Mouse (Mus musculus) left cerebral cortex, adult 6 months (tissue): Measurements from ENCODE around the gene Fam83c. TPM values are rescaled to one million over a fixed set of nuclear protein-coding genes. Genes with fewer than 3 reads are reported as not detected.

ENCODE experiments used
- long read RNA-seq, 2 experiments: library from polyadenylated mRNA; unstranded; transcript quantifications; one replicate each; pipeline ENCODE4 v2.0.0; 2019 to 2020
- polyA plus RNA-seq: library from polyadenylated mRNA; unstranded; fragments of <200 nt; fragmentation: Nextera tagmentation; gene quantifications from 2 replicates; pipeline ENCODE4 v1.2.3, GENCODE M21; 2021

The Fam83c gene
- 0.05 and 0.06 TPM in 2 replicates for polyA plus RNA-seq
- long read RNA-seq, experiment 1, result 0 reads
- long read RNA-seq, experiment 2, result 0 reads

GRCm38 (mm10) chr2:155834732-155835131 lies at the start of gene Fam83c:
Gene Fam83c, minus strand, starts transcription at chr2:155834854.

GRCm38 (mm10) chr2:155826630-155827424 lies 7.8 kb downstream of the Fam83c start, which contains the start of gene Eif6:
Gene Eif6, minus strand, starts transcription at chr2:155826925.

GRCm38 (mm10) chr2:155819392-155819448 lies 15.4 kb downstream of the Fam83c start, which contains the start of gene BC029722:
Gene BC029722, minus strand, starts transcription at chr2:155819426.

Other genes starting within 250 kb of the Fam83c start
- 13.1 and 14.4 TPM in 2 replicates for gene Gss, start 242.0 kb downstream of the Fam83c start, polyA plus RNA-seq
- gene Myh7b, start 223.6 kb downstream of the Fam83c start, polyA plus RNA-seq, result 2.5 and 2.8 TPM in 2 replicates
- 34.4 and 134 TPM in 2 replicates for gene Trpc4ap, start 142.5 kb downstream of the Fam83c start, polyA plus RNA-seq
- 17.8 and 18.2 TPM in 2 replicates for gene Edem2, start 105.4 kb downstream of the Fam83c start, polyA plus RNA-seq
- not detected in 2 replicates for gene Gm17581, start 99.0 kb downstream of the Fam83c start, polyA plus RNA-seq
- 0.58 and 0.70 TPM in 2 replicates for gene Procr, start 83.7 kb downstream of the Fam83c start, polyA plus RNA-seq
- 2.1 and 2.4 TPM in 2 replicates for gene Mmp24, start 59.5 kb downstream of the Fam83c start, polyA plus RNA-seq
- 74.3 and 108 TPM in 2 replicates for gene BC029722, start 15.4 kb downstream of the Fam83c start, polyA plus RNA-seq
- 88.0 and 121 TPM in 2 replicates for gene Eif6, start 7.9 kb downstream of the Fam83c start, polyA plus RNA-seq
- gene Uqcc1, start 95.5 kb upstream of the Fam83c start, polyA plus RNA-seq, result 53.9 and 71.2 TPM in 2 replicates
- gene Gm15557, start 105.9 kb upstream of the Fam83c start, polyA plus RNA-seq, result not detected in 2 replicates
- 0.20 and 0.58 TPM in 2 replicates for gene Gdf5, start 110.5 kb upstream of the Fam83c start, polyA plus RNA-seq
- gene Cep250, start 121.6 kb upstream of the Fam83c start, polyA plus RNA-seq, result 3.9 and 4.1 TPM in 2 replicates
- 0.26 and 0.33 TPM in 2 replicates for gene 6430550D23Rik, start 173.1 kb upstream of the Fam83c start, polyA plus RNA-seq
- 363 and 436 TPM in 2 replicates for gene Ergic3, start 173.2 kb upstream of the Fam83c start, polyA plus RNA-seq
- gene Fer1l4, start 218.1 kb upstream of the Fam83c start, polyA plus RNA-seq, result not detected in 2 replicates
- gene Spag4, start 230.3 kb upstream of the Fam83c start, polyA plus RNA-seq, result 2.8 and 3.0 TPM in 2 replicates